Mouse (Mus musculus) limb, embryonic 11.5 days (tissue): ENCODE data around the gene Rapgef4. TPM values are rescaled to one million over a fixed set of nuclear protein-coding genes. Genes with fewer than 3 reads are reported as not detected.

Source experiments
- ATAC-seq: fragments of 200-750 bp; cut with Nextera tagmentation; 2 replicates; pipeline ENCODE4 v1.8.0; 2017; ENCODE audit warnings: low read depth; ENCODE audit not compliant: insufficient number of reproducible peaks, low FRiP score, low TSS enrichment
- DNase-seq: peaks from one replicate; pipeline ENCODE4 v3.0.0-alpha.2; 2015; ENCODE audit warnings: low spot score
- H3K27ac ChIP-seq: fragments of 300-500 bp; sonication (generic); replicated peaks from 2 replicates; pipeline ENCODE4 v1.5.1; 2014; ENCODE audit warnings: low read depth, mild to moderate bottlenecking, low read length
- H3K27me3 ChIP-seq: fragments of 300-500 bp; sonication (generic); 2 replicates; pipeline ENCODE4 v1.6.1; 2014; ENCODE audit warnings: mild to moderate bottlenecking, low read length, mixed read lengths; ENCODE audit not compliant: control insufficient read depth, insufficient read depth
- H3K36me3 ChIP-seq: fragments of 300-500 bp; sonication (generic); 2 replicates; pipeline ENCODE4 v1.6.1; 2014; ENCODE audit warnings: mild to moderate bottlenecking, low read length, moderate library complexity, mixed read lengths; ENCODE audit not compliant: control insufficient read depth, insufficient read depth
- H3K4me1 ChIP-seq: fragments of 300-500 bp; sonication (generic); 2 replicates; pipeline ENCODE4 v1.6.1; 2014; ENCODE audit warnings: low read length, mixed read lengths; ENCODE audit not compliant: control insufficient read depth, insufficient read depth
- H3K4me2 ChIP-seq: fragments of 300-500 bp; sonication (generic); 2 replicates; pipeline ENCODE4 v1.6.1; 2014; ENCODE audit warnings: low read depth, mild to moderate bottlenecking, moderate library complexity; ENCODE audit not compliant: severe bottlenecking
- H3K4me3 ChIP-seq: fragments of 300-500 bp; sonication (generic); 2 replicates; pipeline ENCODE4 v1.5.1; 2014; ENCODE audit warnings: low read depth, low read length
- H3K9ac ChIP-seq: fragments of 300-500 bp; sonication (generic); 2 replicates; pipeline ENCODE4 v1.6.1; 2014; ENCODE audit warnings: mild to moderate bottlenecking, low read length
- H3K9me3 ChIP-seq: fragments of 300-500 bp; sonication (generic); 2 replicates; pipeline ENCODE4 v1.6.1; 2016; ENCODE audit warnings: low read length; ENCODE audit not compliant: control insufficient read depth
- WGBS: fragments of 180-500 bp; shearing (Covaris S2); extraction: QIAGEN DNeasy Blood & Tissue Kit; methylation state at CpG from one replicate; pipeline ENCODE4 v1.1.7; 2014; 5-methylcytosine and 5-hydroxymethylcytosine counted together
- polyA plus RNA-seq: library from polyadenylated mRNA; unstranded; fragments of >200 nt; fragmentation: Nextera tagmentation; extraction: Ambion mirVana; gene quantifications from 2 replicates; pipeline ENCODE4 v1.2.1, GENCODE M21; 2014

Rapgef4 gene
- polyA plus RNA-seq, 1 experiment from 2014 or later = 0.88 TPM

- 86% methylated on average over 10 of the region's 11 CpGs for WGBS
- Histone ChIP-seq H3K4me1 (no peaks in the 10 kb centered on the region), H3K27ac (no peak overlapping the region), H3K4me2 (no peak overlapping the region), H3K36me3 (no peaks in the 10 kb centered on the region), H3K4me3 (no peak overlapping the region), H3K27me3 (no peaks in the 10 kb centered on the region), H3K9ac (no peak overlapping the region), H3K9me3 (no peaks in the 10 kb centered on the region)
- ATAC-seq (no peak), DNase-seq (no peak)
Measured at GRCm38 (mm10) chr2:71974143-71974846, 6.7 kb upstream of the Rapgef4 start.

GRCm38 (mm10) chr2:71979981-71980380, 1.1 kb upstream of the Rapgef4 start:
- DNase-seq (no peak), ATAC-seq (no peak)
- 86% methylated on average over 7 of the region's 7 CpGs for WGBS
- no peak overlapping the region for H3K4me2 ChIP-seq
- no peak overlapping the region for H3K4me3 ChIP-seq
- H3K27me3 ChIP-seq = peaks cover 16% of the 10 kb centered on the region
- no peaks in the 10 kb centered on the region for H3K4me1 ChIP-seq
- H3K9ac ChIP-seq = no peak overlapping the region
- H3K9me3 ChIP-seq = no peaks in the 10 kb centered on the region
- no peaks in the 10 kb centered on the region for H3K36me3 ChIP-seq
- no peak overlapping the region for H3K27ac ChIP-seq

GRCm38 (mm10) chr2:71981343-71981851, 357 bp downstream of the Rapgef4 start:
- peak overlapping the region; percentile 48 for H3K4me3 ChIP-seq
- H3K9ac ChIP-seq = peak overlapping the region; percentile 55
- H3K9me3 ChIP-seq = no peaks in the 10 kb centered on the region
- H3K36me3 ChIP-seq = no peaks in the 10 kb centered on the region
- no peak overlapping the region for H3K27ac ChIP-seq
- ATAC-seq = peak; percentile 39; the same call in 1 of the 2 replicates
- WGBS = 9% methylated on average over 24 of the region's 24 CpGs
- H3K4me2 ChIP-seq = peak overlapping the region; percentile 100
- no peaks in the 10 kb centered on the region for H3K4me1 ChIP-seq
- peaks cover 16% of the 10 kb centered on the region for H3K27me3 ChIP-seq
- peak; percentile 28 for DNase-seq

- Histone ChIP-seq H3K27me3 (peaks cover 16% of the 10 kb centered on the region), H3K4me2 (peak overlapping the region; percentile 100; the same call in 1 of the 2 replicates), H3K4me1 (no peaks in the 10 kb centered on the region), H3K4me3 (no peak overlapping the region), H3K9ac (no peak overlapping the region), H3K36me3 (no peaks in the 10 kb centered on the region), H3K27ac (no peak overlapping the region), H3K9me3 (no peaks in the 10 kb centered on the region)
- DNase-seq (no peak), ATAC-seq (no peak)
- 53% methylated on average over 6 of the region's 6 CpGs for WGBS
Measured at GRCm38 (mm10) chr2:71981896-71982295, 856 bp downstream of the Rapgef4 start.

GRCm38 (mm10) chr2:71982868-71983597, 2.0 kb downstream of the Rapgef4 start:
- no peaks in the 10 kb centered on the region for H3K9me3 ChIP-seq
- no peak overlapping the region for H3K9ac ChIP-seq
- H3K27ac ChIP-seq = no peak overlapping the region
- WGBS = 79% methylated on average over 10 of the region's 10 CpGs
- H3K36me3 ChIP-seq = no peaks in the 10 kb centered on the region; the same call in 1 of the 2 replicates
- ATAC-seq (no peak), DNase-seq (no peak)
- no peaks in the 10 kb centered on the region for H3K4me1 ChIP-seq
- peaks cover 16% of the 10 kb centered on the region for H3K27me3 ChIP-seq
- no peak overlapping the region for H3K4me3 ChIP-seq
- H3K4me2 ChIP-seq = no peak overlapping the region

- ATAC-seq (no peak), DNase-seq (no peak)
- Histone ChIP-seq H3K9ac (no peak overlapping the region), H3K27me3 (peaks cover 12% of the 10 kb centered on the region), H3K27ac (no peak overlapping the region), H3K4me1 (no peaks in the 10 kb centered on the region), H3K4me2 (no peak overlapping the region), H3K4me3 (no peak overlapping the region), H3K9me3 (no peaks in the 10 kb centered on the region), H3K36me3 (no peaks in the 10 kb centered on the region; the same call in 1 of the 2 replicates)
- 63% methylated on average over 2 of the region's 2 CpGs for WGBS
Measured at GRCm38 (mm10) chr2:71985730-71986129, 4.7 kb downstream of the Rapgef4 start.

GRCm38 (mm10) chr2:71986276-71986848, 5.3 kb downstream of the Rapgef4 start:
- DNase-seq (no peak), ATAC-seq (no peak)
- H3K4me1 ChIP-seq = no peaks in the 10 kb centered on the region
- no peak overlapping the region for H3K27ac ChIP-seq
- WGBS = 75% methylated on average over 12 of the region's 12 CpGs
- no peak overlapping the region for H3K4me2 ChIP-seq
- no peaks in the 10 kb centered on the region for H3K9me3 ChIP-seq
- H3K4me3 ChIP-seq = no peak overlapping the region
- H3K9ac ChIP-seq = no peak overlapping the region
- no peaks in the 10 kb centered on the region; the same call in 1 of the 2 replicates for H3K36me3 ChIP-seq
- peaks cover 5% of the 10 kb centered on the region for H3K27me3 ChIP-seq

GRCm38 (mm10) chr2:71988572-71988971, 7.5 kb downstream of the Rapgef4 start:
- H3K4me3 ChIP-seq = no peak overlapping the region
- WGBS = 82% methylated on average over 6 of the region's 6 CpGs
- H3K9me3 ChIP-seq = no peaks in the 10 kb centered on the region
- H3K4me2 ChIP-seq = no peak overlapping the region
- ATAC-seq (no peak), DNase-seq (no peak)
- H3K27me3 ChIP-seq = no peaks in the 10 kb centered on the region
- H3K27ac ChIP-seq = no peak overlapping the region
- no peaks in the 10 kb centered on the region; the same call in 1 of the 2 replicates for H3K36me3 ChIP-seq
- H3K4me1 ChIP-seq = no peaks in the 10 kb centered on the region
- no peak overlapping the region for H3K9ac ChIP-seq
